Mouse (Mus musculus) intestine, embryonic 15.5 days (tissue): ENCODE data around the gene H2-T24. TPM values are rescaled to one million over a fixed set of nuclear protein-coding genes. Genes with fewer than 3 reads are reported as not detected.
A peak's percentile ranks its signal among the peaks of the same experiment; 100 is the strongest.
"Not testable (repeated sequence)": the region's sequence is repeated elsewhere in the genome, so short reads cannot be mapped to it uniquely, and the experiment has no call there.

Source experiments
- ATAC-seq: fragments of 200-750 bp; cut with Nextera tagmentation; 2 replicates; pipeline ENCODE4 v1.8.0; 2017; ENCODE audit warnings: moderate TSS enrichment, moderate library complexity
- H3K27ac ChIP-seq: fragments of 300-500 bp; sonication (generic); 2 replicates; pipeline ENCODE4 v1.5.1; 2015; ENCODE audit warnings: mild to moderate bottlenecking, inconsistent platforms
- H3K27me3 ChIP-seq: fragments of 300-500 bp; sonication (generic); replicated peaks from 2 replicates; pipeline ENCODE4 v1.6.1; 2015; ENCODE audit warnings: inconsistent platforms
- H3K36me3 ChIP-seq: fragments of 300-500 bp; sonication (generic); 2 replicates; pipeline ENCODE4 v1.6.1; 2015; ENCODE audit warnings: inconsistent platforms
- H3K4me1 ChIP-seq: fragments of 300-500 bp; sonication (generic); replicated peaks from 2 replicates; pipeline ENCODE4 v1.6.1; 2015; ENCODE audit warnings: inconsistent platforms
- H3K4me2 ChIP-seq: fragments of 300-500 bp; sonication (generic); replicated peaks from 2 replicates; pipeline ENCODE4 v1.6.1; 2015; ENCODE audit warnings: mild to moderate bottlenecking, inconsistent platforms
- H3K4me3 ChIP-seq: fragments of 300-500 bp; sonication (generic); replicated peaks from 2 replicates; pipeline ENCODE4 v1.5.1; 2015; ENCODE audit warnings: inconsistent platforms
- H3K9ac ChIP-seq: fragments of 300-500 bp; sonication (generic); 2 replicates; pipeline ENCODE4 v1.6.1; 2015; ENCODE audit warnings: inconsistent platforms
- H3K9me3 ChIP-seq: fragments of 300-500 bp; sonication (generic); 2 replicates; pipeline ENCODE4 v1.6.1; 2016; ENCODE audit warnings: inconsistent platforms
- WGBS: fragments of 180-500 bp; shearing (Covaris S2); methylation state at CpG from one replicate; pipeline ENCODE4 v1.1.7; 2015; 5-methylcytosine and 5-hydroxymethylcytosine counted together
- polyA plus RNA-seq: library from polyadenylated mRNA; unstranded; fragments of >200 nt; fragmentation: Nextera tagmentation; extraction: Ambion mirVana; gene quantifications from 2 replicates; pipeline ENCODE4 v1.2.1, GENCODE M21; 2015

Gene H2-T24
- polyA plus RNA-seq = 2.0 and 2.8 TPM in 2 replicates

DNA sequence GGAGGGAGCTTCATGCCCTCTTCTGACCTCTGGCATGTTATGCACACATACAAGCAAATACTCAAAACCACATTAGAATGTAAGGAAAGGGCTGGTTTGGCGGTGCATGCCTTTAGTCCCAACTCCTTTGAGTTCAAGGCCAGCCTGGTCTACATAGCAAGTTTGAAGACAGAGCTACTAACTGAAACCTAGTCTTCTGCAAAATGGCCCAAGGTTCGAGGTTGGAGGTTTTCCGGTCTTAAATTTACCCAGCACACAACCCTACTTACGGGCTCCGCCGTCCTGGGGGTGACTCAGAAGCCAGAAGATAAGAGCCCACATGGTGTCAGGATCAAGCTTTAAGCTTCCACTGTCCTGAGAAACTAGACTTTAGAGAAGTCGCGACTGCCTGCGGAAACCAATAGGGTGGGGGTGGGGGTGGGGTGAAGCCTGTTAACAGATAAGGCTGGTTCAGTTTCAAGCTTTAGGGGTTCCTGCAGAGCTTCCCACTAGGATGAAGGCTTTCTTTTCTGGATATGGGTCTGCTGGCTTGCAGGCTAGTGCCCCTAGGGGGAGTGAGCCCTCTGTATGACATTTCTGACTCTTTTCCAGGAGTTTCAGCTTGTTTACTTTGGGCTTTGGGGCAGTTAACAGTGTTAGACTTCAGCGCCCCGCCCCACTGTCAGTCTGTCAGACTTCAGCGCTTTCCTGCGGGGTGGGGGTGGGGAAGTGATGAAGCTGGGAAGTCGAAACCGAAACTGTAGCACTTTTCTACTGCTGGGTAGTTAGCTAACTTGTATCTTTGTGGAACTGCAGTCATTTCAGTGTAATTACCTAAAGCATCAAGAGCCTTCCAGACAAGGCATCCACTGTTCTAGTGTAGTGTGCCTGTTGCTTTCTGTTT lies at the start of gene H2-T24:
Gene H2-T24, minus strand, starts transcription at position 370 of the 883 bp plus-strand sequence.
- Histone ChIP-seq H3K9me3 (no peaks in the 10 kb centered on the region), H3K9ac (no peak within 1 kb of the TSS), H3K27me3 (no peaks in the 10 kb centered on the region), H3K4me1 (peaks cover 3% of the 10 kb centered on the region; the same call in 1 of the 2 replicates), H3K4me2 (peak within 1 kb of the TSS; percentile 39), H3K27ac (peak within 1 kb of the TSS; percentile 48; the same call in 1 of the 2 replicates), H3K4me3 (no peak within 1 kb of the TSS), H3K36me3 (no peaks in the 10 kb centered on the region)
- peak; percentile 74 for ATAC-seq
- WGBS = 35% methylated on average over 15 of the region's 15 CpGs

DNA sequence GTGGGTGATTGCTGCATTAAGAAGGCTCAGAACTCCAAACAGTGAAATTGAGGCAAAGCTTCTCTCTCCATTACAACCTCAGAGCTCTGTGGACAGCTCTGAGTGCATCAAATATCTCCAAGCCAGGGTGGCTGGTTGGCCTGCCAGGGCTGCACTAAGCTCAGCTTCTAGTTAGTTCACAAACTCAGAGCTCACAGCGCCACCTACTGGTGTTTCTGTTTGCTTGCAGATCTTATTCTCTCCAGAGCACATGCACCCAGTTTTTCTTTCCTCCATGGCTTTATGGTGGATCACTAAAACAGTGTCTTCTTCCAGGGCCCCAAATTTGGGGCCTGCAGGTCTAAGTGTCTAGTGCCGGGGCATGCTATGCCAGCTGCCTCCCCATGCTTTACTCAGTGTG lies 40.5 kb upstream of the H2-T24 start:
- ATAC-seq = no peak

DNA sequence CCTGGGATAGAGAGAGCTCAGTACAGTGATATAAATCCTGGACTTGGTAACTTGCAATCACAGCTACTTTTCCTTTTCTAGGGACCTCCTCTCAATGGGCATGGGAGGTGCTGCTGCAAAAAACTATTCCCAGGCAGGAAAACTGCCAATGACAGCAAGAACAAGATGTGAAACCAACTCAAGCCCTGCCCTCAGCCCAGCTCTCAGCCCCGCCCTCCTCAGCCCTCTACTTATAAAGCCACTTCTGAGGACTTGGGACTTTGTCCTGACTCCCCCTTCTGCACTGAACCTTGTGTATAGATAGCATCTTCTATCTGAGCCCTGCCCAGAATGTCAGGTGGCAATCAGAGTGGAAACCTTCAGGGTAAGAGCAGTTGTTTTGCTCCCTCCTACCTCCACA lies 38.0 kb upstream of the H2-T24 start, which contains the start of gene Gm11127:
Gene Gm11127, minus strand, starts transcription at position 10 of the 400 bp plus-strand sequence.
- not testable (repeated sequence) for H3K9ac ChIP-seq, H3K4me1 ChIP-seq, H3K27ac ChIP-seq, H3K27me3 ChIP-seq, H3K9me3 ChIP-seq, H3K4me2 ChIP-seq, H3K4me3 ChIP-seq, H3K36me3 ChIP-seq
- ATAC-seq = peak; percentile 97
- 62% methylated on average over 1 of the region's 1 CpGs for WGBS

More for the DNA sequence above, 40.5 kb upstream of the H2-T24 start:
- H3K27me3 ChIP-seq = no peaks in the 10 kb centered on the region
- H3K27ac ChIP-seq = no peak overlapping the region
- H3K4me2 ChIP-seq = no peak overlapping the region
- 33% methylated on average over 2 of the region's 2 CpGs for WGBS
- no peak overlapping the region for H3K4me3 ChIP-seq
- H3K36me3 ChIP-seq = no peaks in the 10 kb centered on the region
- H3K4me1 ChIP-seq = no peaks in the 10 kb centered on the region
- H3K9me3 ChIP-seq = no peaks in the 10 kb centered on the region
- no peak overlapping the region for H3K9ac ChIP-seq

DNA sequence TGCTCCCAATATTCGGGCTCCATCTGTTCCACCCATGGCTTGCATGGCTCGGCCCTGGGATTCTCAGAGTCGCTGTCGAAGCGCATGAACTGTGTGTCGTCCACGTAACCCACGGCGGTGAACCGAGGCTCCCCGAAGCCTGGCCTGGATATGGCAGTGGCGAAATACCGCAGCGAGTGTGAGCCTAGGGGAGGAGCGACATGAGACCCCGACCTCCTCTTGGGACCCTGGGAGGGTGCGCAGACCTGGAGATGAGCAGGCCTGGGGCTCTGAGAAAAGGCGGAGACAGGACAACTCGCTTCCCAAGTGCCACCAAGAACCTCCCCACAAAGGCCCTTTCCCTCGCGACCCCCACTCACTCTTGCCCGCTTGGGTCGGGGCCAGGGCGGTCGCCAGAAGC lies 37.6 kb upstream of the H2-T24 start:
- not testable (repeated sequence) for H3K4me3 ChIP-seq, H3K27ac ChIP-seq, H3K9ac ChIP-seq, H3K4me1 ChIP-seq, H3K4me2 ChIP-seq, H3K9me3 ChIP-seq, H3K27me3 ChIP-seq, H3K36me3 ChIP-seq
- 89% methylated on average over 25 of the region's 25 CpGs for WGBS
- peak; percentile 42 for ATAC-seq

DNA sequence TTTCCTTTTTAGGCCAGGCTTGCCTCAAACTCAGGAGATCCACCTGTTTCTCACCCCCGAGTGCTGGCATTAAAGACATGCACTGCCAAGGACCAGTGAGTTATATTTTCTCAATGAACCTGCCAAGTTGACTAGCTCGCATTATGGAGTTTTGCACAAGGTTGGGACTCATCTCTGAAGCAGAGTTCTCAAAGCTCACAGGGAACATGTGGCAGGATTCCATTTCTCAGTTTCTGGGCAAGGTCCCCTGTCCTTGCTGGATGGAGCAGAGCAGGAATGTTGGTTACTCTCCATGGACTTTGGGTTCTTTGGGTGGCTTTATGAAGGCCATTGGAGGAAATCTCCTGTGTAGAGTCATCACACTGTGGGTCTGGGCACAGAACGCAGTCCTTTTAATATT lies 22.9 kb upstream of the H2-T24 start:
- H3K9ac ChIP-seq = no peak overlapping the region
- no peaks in the 10 kb centered on the region for H3K4me1 ChIP-seq
- no peaks in the 10 kb centered on the region for H3K9me3 ChIP-seq
- 81% methylated on average over 3 of the region's 3 CpGs for WGBS
- H3K4me2 ChIP-seq = peak overlapping the region; percentile 78
- 0 out of 2 replicates have a peak overlapping the region, but pooled peaks have one; percentile 22 for H3K27ac ChIP-seq
- H3K27me3 ChIP-seq = no peaks in the 10 kb centered on the region
- H3K36me3 ChIP-seq = no peaks in the 10 kb centered on the region
- no peak for ATAC-seq
- peak overlapping the region; percentile 41 for H3K4me3 ChIP-seq

DNA sequence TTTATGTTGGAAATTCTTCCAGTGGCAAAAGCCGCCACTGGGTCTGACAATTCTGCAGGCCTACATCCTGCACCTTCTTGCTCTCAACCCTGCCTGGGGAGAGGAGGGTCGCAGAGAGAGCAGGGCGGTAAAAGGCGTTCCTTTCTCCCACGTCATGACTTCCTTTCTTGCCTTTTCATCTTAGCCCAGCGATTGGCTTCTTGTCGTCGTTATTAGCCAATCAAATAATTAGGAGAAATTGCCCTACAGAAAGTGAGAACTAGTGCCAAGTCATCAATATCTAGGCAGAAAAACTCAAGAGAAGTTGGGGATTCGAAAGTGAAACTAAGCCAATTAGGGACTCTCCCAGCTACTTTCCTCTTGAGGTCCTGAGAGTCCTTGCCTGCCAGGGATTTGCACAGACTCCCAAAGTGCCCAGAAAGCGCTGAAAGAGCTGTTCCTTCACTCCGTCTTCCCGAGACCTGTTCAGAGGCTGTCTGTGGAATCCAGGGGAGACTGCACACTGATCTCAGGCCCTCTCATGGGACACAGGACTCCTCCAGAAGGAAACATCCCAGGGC lies 22.3 kb upstream of the H2-T24 start, which contains the start of the genes H2-T22 and Gm6034:
Gene H2-T22, minus strand, starts transcription at position 138 of the 560 bp plus-strand sequence.
Gene Gm6034, plus strand, starts transcription at position 352 of the 560 bp plus-strand sequence.
- Histone ChIP-seq H3K4me3 (peak within 1 kb of the TSS; percentile 41), H3K27ac (0 out of 2 replicates have a peak within 1 kb of the TSS, but pooled peaks have one; percentile 22), H3K9ac (peak within 1 kb of the TSS; percentile 37), H3K4me2 (peak within 1 kb of the TSS; percentile 78)
- WGBS = under 1% methylated on average over 12 of the region's 12 CpGs
- H3K9me3 ChIP-seq, H3K36me3 ChIP-seq, H3K27me3 ChIP-seq, H3K4me1 ChIP-seq: not testable (repeated sequence)
- ATAC-seq = peak; percentile 99

DNA sequence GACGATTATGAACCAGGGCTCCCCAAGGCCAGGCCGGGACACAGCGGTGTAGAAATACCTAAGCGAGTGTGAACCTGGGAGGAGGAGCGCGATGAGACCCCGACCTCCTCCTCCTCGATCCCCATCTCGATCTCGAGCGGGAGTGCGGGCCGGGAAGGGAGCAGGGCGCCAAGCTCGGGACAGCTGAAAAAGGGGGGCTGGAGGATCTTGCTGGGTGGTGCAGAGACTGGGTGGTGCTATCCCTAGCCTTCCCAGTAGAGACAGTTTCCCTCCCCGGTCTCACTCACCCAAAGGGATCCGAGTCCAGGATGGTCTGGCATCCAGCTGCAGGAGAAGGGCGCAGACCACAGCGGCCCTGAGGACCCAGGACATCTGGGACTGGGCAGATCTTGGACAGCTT lies 21.7 kb upstream of the H2-T24 start:
- peak overlapping the region; percentile 41 for H3K4me3 ChIP-seq
- not testable (repeated sequence) for H3K4me1 ChIP-seq, H3K27ac ChIP-seq, H3K9me3 ChIP-seq, H3K27me3 ChIP-seq, H3K36me3 ChIP-seq
- peak overlapping the region; percentile 37 for H3K9ac ChIP-seq
- H3K4me2 ChIP-seq = peak overlapping the region; percentile 78
- ATAC-seq = peak; percentile 77
- WGBS = 2% methylated on average over 19 of the region's 19 CpGs

DNA sequence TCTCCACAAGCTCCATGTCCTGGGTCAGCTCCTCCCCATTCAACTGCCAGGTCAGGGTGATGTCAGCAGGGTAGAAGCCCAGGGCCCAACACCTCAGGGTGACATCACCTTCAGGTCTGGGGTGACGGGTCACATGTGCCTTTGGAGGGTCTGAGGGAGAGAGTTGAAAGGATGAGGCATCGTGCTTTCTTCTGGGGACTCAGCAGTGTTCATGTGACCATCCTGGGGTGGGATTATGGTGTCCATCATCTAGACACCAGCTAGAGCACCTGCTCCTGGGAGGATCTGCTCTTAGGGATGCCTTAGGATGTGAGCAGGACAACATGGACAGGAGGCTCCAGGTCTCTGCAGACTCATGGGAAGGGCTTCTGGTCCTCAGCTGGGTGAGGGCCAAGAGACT lies 20.2 kb upstream of the H2-T24 start:
- not testable (repeated sequence) for H3K27ac ChIP-seq, H3K4me3 ChIP-seq, H3K4me2 ChIP-seq, H3K36me3 ChIP-seq, H3K4me1 ChIP-seq, ATAC-seq, H3K9me3 ChIP-seq, H3K27me3 ChIP-seq, H3K9ac ChIP-seq
- WGBS = 87% methylated on average over 2 of the region's 2 CpGs

DNA sequence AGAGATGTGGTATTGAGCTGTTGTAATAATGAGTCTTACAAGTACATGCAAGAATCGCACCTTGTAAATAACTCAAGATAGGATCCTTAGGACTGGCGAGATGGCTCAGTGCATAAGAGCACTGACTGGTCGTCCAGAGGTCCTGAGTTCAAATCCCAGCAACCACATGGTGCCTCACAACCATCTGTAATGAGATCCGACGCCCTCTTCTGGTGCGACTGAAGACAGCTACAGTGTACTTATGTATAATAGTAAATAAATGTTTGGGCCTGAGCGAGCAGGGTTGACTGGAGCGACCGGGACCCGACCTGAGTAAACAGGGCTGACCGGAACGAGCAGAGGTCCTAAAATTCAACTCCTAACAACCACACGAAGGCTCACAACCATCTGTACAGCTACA lies 15.8 kb upstream of the H2-T24 start:
- H3K4me3 ChIP-seq, H3K36me3 ChIP-seq, H3K27me3 ChIP-seq, H3K4me2 ChIP-seq, H3K9me3 ChIP-seq, H3K9ac ChIP-seq, H3K27ac ChIP-seq, H3K4me1 ChIP-seq, ATAC-seq: not testable (repeated sequence)
- WGBS = 86% methylated on average over 13 of the region's 13 CpGs

DNA sequence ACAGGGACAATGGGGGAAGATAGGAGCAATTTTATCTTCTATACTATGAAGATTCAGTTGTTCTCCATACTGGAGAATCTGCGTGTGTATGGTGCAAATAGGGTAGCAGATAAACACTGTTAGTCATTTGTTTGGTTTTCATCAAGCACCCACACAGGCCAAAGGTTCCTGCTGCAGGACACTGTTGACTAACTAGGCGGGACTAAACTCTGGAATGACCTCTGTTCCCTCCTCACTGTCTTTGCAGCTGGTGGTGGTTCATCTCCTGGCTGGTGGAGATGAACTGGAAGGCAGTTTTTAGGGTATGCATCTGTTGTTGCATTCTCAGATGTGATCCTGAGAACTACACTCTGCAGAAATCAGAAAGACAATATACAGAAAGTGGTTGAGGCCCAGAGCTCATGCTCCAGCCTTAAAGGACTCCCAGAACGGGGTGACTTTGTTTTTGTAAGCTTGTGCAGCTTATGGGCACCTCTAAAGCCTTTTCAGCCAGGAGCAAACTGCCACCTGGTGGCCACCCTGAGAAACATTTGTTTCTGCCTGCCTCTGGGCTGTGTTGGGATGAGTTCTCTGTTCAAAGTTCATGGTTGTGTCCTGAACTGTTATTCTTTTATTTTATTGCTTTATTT lies 14.8 kb upstream of the H2-T24 start:
- H3K9me3 ChIP-seq, H3K4me2 ChIP-seq, H3K36me3 ChIP-seq, H3K4me3 ChIP-seq, H3K9ac ChIP-seq, H3K4me1 ChIP-seq, H3K27ac ChIP-seq, H3K27me3 ChIP-seq: not testable (repeated sequence)
- ATAC-seq = 0 out of 2 replicates have a peak, but pooled peaks have one; percentile 48
- WGBS = 20% methylated on average over 3 of the region's 3 CpGs

DNA sequence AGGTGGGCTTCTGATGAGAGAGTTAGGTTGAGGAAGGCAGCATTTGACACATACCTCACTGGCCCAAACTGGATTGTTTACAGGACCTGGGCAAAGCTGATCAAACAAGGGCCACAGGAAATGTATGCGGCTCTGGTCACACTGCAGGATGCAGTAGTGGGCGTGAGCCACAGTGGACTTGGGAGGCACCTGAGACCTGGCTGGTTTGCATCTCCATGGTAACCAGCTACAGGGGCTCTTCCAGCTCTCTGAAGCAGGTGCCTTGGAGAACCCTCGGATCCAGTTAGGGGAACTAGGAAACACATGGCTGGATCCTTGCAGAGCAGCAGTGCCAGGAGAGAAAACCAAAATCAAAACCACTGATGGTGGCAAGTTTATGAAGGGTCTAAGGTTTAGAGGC lies 14.2 kb upstream of the H2-T24 start:
- WGBS = 43% methylated on average over 3 of the region's 3 CpGs
- not testable (repeated sequence) for ATAC-seq, H3K27ac ChIP-seq, H3K9ac ChIP-seq, H3K4me2 ChIP-seq, H3K4me1 ChIP-seq, H3K36me3 ChIP-seq, H3K27me3 ChIP-seq, H3K4me3 ChIP-seq, H3K9me3 ChIP-seq

DNA sequence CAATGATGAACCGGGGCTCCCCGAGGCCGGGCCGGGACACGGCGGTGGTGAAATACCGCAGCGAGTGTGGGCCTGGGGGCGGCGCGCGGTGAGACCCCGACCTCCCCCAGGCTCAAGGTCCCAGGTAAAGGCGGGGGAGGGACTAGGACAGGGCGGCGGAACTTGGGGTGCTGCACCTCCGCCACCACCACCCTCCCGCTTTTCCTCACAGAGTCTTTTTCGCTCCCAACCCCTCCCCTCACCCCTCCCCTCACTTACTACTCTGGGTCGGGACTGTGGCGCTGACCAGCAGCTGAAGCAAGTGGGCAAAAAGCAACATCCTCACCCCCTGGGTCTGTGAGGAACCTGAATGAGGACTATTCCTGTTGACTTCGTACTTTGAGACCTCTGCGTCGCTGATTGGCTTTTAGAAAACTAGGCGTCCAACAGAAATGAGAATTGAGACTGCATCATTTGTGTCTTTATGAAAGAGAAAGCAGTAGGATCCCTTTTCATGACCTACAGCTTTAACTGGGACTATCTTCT lies 12.1 kb upstream of the H2-T24 start, which contains the start of gene H2-T23:
Gene H2-T23, minus strand, starts transcription at position 505 of the 525 bp plus-strand sequence.
- WGBS = under 1% methylated on average over 25 of the region's 25 CpGs
- H3K4me3 ChIP-seq = peak within 1 kb of the TSS; percentile 54
- not testable (repeated sequence) for H3K9me3 ChIP-seq, H3K36me3 ChIP-seq, H3K27me3 ChIP-seq, H3K4me1 ChIP-seq, H3K27ac ChIP-seq
- H3K4me2 ChIP-seq = peak within 1 kb of the TSS; percentile 94
- peak within 1 kb of the TSS; percentile 42 for H3K9ac ChIP-seq
- peak; percentile 66 for ATAC-seq
